Mouse (Mus musculus) T-helper 17 cell (primary cell): Measurements from ENCODE around the gene Mospd3.

Experiments
- in situ Hi-C, 2 experiments: fragments of 300-600 bp; cut with MboI, MseI; formaldehyde crosslinking; loops; 1 replicate in 1 of 2; 2 replicates in 1 of 2; pipeline ENCODE4 v1.15.1; 2025; ENCODE audit warnings: high pct_unique_total_duplicates in 2 of 2

Mospd3 gene

DNA sequence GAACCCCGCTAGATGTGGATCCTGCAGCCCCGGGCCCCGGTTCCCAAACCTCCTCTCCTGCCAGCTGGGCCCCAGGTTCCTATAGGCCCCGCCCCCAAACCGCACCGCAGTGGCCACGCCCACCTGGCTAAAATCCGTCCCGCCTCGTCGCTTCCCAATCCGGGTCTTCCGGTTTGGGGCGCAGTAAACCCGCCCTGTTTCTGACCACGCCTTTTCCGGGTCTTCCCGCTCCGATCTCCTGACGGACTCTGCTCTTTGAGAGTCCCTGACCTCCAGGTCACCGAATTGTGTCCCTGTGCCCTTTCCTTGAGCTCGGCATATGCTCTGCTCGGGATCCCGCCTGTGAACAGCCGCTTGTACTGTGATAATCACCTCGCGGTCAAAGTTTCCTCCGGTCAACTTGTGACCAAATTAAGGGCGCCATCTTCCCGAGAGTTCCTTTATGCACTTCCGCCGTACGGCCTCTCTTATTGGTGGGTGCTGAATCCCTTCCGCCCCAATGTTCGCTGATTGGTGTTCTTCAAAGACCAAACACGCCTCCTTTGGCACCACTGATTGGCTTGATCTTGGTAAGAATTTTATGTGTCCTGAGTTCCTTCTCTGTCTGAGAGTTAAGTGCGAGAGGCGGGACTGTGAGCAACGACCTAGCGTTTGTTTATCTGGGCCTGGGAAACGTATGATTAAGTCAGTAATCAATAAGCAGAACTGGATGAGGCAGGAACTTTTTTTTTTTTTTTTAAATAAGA is at the start of gene Mospd3:
Gene Mospd3 (minus strand): TSS at position 440 of the 746 bp plus-strand sequence.
- in situ Hi-C loops, result loop anchor here in 1 of 2 experiments (10.0 kb wide), 1 partner anchor 564 kb away; the partner anchor contains the start of gene Cops6

DNA sequence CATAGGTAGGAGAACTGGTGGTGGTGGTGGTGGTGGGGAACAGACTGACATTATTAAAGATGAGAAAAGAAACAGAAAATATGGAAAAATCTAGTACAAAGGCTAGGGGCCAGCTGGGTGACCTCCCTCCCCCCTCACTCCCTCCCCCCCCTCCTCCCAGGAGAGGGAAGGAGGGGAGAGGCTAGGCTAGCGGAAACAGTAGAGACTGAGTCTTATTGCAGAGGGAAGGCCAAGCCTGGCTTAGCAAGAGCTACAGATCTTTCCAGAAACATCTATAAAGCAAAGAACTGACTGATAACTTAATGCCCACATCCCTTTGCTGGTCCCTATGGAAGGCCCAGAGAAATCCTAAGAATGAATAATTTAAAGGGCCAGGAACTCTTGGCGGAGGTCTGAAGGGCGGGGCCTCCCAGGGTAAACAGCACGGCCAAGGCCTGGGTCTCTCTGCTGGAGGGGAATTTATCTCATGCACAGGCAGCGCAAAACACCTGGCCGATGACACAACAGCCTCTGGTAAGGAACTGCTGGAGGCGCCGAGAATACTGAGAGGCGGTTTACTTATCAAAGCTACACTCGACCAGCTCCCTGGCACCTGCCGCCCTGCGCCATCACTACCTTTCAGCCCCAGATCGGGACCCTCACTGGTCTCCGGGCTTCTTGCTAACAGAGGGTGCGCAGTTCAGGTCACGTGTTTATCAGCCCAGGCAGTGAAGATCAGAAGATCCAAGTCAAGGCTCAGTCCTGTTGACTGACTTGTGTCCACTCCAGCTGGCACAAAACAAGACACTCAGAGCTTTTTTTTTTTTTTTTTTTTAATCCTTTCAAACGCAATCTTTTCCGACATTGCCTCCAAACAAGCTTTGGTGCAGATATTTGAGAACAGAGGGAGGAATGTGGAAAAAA is 49.1 kb upstream of the Mospd3 start:
- in situ Hi-C loops, result loop anchor here (5.0 kb wide), 2 partner anchors 107 to 112 kb away; no protein-coding TSS in a partner anchor

DNA sequence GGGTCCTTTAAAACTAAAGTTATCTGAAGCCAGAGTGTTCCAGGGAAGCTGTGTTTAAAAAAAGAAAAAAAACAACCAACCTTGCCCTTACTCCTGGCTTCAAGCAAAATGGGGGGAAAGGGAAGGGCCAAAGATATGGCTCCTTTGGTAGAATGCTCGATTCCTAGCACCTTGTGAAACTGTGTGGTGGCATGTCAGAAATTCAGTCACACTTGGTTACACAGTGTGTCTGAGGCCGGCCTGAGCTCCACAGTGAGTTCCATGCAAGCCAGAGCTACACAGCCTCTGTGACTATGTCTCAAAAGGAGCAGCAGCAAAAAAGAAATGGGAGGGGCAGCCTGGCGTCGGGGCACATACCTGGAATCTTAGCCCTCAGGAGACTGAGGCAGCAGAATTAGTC is 48.4 kb upstream of the Mospd3 start:
- in situ Hi-C loops, result no loop called here

DNA sequence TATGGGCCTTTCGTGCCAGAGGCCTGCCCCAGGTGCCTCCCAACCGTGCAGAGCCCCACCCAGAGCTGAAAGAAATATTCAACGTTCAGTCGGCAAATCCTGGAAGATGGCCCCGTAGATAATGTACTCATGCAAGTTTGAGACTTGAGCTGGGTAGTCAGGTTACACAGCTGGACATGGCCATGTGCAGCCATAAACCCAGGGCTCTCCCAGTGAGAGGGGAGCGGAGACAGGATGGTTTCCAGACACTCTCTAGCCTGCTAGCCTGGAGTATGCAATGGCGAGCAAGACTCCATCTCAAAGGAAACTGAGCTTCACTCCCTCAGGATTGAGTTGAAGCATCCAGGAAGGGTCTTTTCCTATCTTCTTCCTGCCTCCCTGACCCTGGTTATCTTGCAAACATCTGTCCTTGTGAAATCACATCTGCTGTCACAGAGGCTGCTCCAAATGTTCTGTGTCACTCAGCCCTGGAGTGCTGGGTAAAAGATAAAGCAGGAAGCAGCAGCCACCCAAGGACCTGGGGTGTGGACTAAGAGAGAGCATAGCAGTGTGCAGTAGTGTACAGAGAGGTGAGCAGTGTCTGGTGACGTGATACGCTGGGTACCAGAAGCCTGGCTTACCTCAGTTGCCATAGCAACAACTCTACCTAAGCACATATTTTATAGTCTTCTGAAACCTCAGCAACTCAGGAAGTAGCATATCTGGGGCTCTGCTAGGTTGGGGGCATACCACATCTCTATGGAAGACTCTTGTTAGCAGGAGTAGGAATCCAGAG is 47.2 kb upstream of the Mospd3 start:
- in situ Hi-C loops, result no loop called here

DNA sequence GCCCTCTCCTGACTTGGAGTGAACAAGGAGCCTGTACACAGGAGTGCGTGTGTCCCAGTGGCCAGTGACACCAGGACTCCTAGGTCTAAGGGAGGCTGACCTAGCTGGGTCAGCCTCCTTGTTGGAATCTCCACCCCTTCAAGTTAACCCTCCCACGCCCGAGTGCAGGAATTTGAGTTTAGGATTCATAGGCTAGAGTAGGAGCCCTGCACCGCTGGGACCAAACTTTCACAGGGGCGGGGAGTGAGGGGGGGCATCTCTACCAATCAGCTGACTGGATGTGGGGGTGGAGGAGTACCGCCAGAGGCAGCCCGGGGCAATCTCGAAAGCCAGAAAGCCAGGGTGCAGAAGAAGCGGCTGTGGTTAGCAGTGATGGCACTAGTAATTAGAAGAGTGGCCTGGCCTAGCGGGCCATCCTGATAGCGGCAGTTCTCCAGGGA is 44.8 kb upstream of the Mospd3 start, which contains the start of gene Irs3:
Gene Irs3 (minus strand): TSS at position 63 of the 440 bp plus-strand sequence.
- in situ Hi-C loops, result no loop called here

DNA sequence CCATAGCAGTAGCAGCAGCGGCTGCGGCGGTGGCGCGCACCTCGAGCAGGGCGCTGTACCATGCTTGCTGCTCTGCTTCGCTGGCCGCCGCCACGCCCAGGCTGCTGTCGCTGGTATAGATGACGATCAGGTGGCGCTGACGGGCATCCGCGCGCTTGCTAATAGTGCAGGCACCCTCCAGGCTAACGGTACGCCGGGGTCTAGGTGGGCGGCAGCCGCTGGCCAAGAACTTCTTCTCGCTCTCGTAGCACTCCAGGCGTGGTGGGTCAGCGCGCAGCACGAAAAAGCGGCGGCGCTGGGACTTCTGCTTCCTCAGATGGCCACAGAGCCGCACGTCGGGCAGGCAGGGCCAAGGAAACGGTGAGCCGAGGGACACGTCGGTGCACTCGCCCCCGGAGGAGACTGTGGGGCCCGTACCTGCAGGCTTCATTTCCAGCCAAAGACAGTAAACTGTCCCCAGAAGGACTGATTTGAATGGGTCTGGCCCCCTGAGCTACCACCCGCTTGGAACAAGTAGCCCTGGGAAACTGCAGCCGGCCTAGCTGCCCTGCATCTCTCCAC is 44.3 kb upstream of the Mospd3 start:
- in situ Hi-C loops, result no loop called here

DNA sequence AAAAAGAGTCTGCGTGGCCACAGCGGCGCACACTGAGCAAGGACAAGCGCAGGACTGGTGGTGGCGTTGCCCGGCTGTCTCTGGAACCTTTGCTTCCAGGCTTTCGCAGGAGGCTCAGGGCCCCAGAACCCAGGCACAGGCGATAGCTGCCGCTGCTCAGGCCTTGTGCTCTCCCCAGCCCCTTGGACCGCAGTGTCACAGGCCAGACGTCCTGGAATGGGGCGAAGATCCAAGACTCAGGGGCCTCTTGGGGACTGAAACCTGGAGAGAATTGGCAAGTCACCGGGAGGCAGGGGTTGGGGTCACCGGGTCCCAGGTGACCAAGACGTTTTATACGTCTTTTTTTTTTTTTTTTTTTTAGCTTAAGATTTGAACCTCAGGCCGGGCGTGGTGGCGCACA is 43.6 kb upstream of the Mospd3 start:
- in situ Hi-C loops, result no loop called here

DNA sequence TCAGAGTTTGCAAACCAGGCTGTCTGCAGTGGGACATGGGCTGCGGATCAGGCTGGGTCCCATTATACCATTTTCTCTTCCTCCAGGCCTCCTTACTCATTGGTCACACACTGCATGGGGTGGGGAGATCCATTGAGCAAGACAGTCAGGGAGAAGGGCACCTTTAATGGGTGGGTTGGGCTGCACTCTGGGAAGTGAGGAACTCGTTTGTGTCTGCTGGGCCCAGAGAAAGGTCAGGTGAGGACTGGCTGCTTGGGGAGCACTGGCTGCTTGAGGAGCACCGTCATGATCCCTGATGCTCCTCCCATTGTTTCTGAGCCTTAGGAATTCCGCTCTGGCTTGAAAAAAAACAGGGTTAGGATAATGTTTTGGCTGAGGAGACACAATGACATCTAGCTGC is 42.0 kb upstream of the Mospd3 start:
- in situ Hi-C loops, result no loop called here

DNA sequence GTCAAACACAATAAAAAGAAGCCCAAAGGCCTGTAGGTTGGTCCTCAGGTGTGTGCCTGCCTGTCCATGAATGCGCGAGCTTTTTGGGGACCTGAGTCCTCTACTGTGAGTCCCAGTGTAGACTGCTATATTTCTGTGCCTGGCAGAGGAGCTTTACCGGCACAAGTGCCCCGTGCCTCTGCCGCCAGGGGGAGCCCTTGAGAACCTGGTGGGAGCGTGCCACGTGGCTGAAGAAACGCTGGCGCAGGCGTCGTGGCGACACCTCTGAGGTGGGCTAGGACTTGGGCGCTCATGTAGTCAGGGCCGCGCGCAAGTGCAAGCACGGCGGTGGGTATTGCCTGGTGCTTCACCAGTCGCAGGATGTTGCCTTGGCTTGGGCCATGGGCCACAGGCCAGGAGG is 40.2 kb upstream of the Mospd3 start, which contains the start of gene Sap25:
Gene Sap25 (plus strand): TSS at position 281 of the 400 bp plus-strand sequence.
- in situ Hi-C loops, result no loop called here

DNA sequence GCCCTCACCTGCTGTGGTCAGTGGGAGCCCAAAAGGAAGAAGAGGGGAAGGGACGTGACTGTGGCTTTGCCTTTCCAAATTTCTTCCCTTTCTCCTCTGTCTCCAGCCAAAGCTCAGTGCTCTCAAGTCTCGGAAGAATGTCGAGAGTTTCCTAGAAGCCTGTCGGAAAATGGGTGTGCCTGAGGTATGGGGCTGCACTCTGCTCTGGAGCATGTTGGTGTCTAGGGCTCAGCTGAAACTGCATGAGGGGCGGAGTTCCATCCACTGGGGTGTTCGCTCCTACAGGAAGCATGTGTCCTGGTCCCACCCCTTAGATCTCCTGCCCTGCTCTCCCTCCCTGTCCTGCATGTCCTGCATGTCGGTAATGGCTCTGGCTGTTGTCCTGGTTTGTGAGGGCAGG is 38.6 kb upstream of the Mospd3 start:
- in situ Hi-C loops, result no loop called here

DNA sequence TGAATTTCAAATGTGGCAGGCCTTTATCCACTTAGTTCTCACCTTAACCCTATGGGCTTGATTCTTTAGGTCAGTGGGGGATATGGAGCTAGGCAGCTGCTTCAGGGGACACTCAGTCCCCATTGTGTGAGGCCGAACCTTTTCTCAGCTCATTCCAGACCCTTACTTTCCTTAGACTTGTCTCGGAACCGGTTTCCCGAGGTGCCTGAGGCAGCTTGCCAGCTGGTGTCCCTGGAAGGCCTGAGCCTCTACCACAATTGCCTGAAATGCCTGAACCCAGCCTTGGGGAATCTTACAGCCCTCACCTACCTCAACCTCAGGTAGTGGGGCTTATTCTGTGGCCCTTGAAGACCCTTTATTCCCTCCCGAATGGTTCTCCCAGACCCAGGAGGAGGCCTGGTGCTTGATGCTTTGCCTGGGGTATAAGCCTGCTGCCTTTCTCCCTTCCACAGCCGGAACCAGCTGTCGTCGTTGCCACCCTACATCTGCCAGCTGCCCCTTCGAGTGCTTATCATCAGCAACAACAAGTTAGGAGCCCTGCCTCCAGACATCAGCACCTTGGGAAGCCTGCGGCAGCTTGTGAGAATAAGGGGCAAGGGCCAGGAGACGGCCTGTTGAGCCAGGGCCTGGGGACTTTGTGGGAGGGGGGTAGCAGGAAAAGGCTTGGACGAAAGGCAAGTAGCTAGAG is 32.7 kb upstream of the Mospd3 start:
- in situ Hi-C loops, result no loop called here

DNA sequence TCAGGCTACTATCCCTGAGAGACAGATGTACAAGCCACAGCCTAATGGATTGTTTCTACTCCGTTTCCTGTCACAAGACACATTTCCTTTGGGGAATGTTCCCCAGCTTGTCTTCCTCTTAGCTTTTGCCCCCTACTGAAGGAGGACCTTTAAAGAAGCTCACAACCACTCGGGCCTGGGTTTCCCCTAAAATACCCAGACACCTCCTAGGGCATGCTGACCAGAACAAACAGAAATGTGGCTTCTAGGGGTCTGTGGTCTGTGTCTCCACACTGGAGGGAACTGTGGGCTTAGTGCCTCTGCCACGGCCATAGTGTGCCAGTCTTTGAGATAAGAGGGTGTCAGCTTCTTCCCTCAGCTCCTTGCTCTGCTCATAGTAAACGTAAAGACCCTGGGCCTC is 30.7 kb upstream of the Mospd3 start:
- in situ Hi-C loops, result no loop called here

DNA sequence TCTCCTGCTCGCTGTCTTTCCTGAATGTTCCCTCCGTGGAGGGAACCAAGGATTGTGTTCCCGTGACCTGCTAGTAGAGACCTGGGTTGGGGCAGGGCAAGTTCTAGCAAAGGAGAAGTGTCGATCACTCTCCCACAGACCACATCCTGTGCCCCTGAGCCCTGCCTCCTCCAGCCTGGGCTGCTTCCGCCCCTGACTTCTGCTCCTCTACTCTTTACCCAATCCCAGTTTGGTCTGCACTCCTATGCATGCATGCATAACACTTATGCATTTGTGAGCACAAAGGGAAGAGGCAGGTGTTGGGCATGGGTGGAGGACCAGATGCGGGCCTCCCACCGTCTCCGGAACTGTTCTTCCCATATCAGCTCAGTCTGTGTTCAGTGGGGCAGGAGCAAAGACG is 30.3 kb upstream of the Mospd3 start:
- in situ Hi-C loops, result no loop called here

DNA sequence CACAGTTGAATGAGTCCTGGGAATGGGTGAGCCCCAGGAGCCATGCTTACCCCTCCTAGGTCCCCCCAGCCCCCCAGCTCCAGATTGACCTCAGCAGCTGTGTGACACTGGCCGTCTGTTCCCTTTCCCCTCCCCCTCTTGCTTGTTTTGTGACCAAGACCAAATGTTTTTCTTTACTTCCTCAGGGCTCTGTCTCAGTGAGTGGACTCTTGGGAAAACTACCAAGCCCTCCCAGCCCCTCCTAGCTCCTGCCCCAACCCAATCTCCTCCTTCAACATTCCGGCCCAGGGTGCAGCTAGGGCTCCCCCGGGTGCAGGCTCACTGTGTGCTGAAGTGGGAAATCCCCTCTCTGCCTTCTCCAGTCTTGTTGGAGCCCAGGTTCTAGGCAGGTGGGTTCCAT is 29.7 kb upstream of the Mospd3 start:
- in situ Hi-C loops, result no loop called here

DNA sequence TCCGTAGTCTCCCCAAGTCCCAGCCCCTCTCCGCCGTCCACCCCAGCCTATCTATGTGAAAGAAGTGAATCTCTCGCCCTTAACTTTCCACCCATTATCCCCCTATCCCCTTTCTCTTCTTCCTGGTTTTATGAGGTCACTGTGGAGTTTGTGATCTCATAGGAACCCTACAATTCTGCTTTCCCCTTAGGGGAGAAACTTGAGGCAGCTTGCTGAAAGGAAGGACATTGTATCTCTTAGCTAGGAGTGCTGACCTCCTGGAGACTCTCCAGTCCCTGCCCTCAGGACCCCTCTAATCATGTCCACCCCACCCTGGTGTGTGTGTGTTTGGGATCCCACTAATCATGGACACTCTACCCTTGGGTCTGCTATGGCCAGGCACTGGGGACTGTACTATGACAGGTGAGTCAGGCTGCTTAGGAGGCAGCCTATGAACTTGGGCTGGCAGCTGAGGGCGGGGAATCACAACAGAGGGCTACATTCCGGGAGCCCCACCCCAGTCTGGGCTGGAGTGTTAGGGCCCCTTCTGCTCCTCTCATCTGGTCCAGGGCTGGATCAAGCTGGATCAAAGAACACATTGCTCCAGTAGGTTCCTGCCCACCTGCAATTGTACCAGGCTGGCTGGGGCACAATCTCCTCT is 29.2 kb upstream of the Mospd3 start:
- in situ Hi-C loops, result no loop called here

DNA sequence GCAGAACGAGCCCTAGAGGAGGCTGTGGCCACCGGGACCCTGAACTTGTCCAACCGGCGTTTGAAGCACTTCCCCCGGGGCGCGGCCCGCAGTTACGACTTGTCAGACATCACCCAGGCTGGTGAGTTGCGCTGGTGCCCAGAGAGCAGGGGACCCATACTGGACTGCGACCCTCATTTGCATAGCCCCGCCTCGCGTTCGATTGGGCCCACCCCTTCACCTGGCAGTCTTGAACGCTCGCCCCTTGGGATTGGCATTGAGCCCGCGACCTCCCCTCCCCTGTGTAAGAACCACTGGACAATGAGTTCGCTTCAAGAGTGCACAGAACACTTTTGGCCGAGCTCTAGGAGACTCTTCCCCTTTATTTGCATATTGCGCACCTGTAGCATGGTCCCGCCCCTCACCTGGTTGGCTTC is 28.5 kb upstream of the Mospd3 start:
- in situ Hi-C loops, result no loop called here

DNA sequence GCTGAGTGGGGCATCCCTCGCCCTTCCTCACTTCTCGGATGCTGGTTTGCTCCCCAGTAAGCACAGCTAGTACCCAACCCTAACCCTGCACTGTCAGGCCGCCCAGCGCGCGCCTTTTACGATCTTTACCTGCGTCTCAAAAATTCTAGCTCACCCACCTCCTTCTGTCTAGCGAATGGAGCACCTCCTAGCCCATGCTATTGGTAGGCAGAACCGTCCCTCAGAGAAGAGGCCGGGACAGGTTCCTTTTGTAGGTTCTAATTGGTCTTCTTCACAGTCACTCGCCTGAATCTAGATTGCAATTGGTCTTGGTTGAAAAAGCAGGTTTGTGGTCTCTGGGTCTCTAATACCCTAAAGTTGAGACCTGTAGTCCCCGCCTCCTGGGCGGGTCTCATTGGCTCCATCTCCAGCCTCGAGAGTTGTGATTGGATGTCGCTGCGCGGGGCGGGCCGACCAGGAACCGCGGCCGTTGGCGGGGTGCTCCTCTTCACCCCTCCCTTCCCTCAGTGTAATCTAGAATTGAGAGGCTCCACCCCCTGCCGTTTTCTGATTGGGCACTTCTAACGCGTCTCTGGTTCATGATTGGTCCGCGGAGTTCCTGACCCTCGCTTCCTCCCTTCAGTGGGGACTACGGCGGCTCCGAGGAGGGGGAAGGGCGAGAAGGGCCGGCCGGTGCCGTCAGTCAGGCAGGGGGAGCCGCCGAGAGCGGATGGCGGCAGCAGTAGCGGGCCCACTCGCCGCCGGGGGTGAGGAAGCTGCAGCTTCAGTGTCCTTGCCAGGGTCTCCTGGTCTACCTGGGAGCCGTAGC is 27.8 kb upstream of the Mospd3 start, which contains the start of the genes Fbxo24, Lrch4 and Gm20605:
Gene Fbxo24 (minus strand): TSS at position 505 of the 808 bp plus-strand sequence.
Gene Lrch4 (plus strand): TSS at position 624 of the 808 bp plus-strand sequence.
Gene Gm20605 (plus strand): TSS at position 678 of the 808 bp plus-strand sequence.
- in situ Hi-C loops, result no loop called here

DNA sequence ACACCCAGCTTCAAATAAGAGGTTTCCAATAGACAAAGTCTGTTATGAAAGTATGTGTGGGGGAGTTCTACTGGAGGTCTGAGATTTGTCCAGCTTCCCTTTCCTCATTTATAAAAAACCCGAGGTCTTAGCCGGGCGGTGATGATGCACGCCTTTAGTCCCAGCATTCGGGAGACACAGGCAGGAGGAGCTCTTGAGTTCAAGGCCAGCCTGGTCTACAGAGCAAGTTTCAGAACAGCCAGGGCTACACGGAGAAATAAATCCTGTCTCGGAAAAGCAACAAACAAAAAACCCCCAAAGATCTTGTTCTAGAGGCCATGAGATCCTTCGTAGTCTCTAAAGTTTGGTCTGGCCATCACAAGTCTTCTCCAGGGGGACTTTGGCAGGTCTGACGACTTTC is 27.1 kb upstream of the Mospd3 start:
- in situ Hi-C loops, result no loop called here

DNA sequence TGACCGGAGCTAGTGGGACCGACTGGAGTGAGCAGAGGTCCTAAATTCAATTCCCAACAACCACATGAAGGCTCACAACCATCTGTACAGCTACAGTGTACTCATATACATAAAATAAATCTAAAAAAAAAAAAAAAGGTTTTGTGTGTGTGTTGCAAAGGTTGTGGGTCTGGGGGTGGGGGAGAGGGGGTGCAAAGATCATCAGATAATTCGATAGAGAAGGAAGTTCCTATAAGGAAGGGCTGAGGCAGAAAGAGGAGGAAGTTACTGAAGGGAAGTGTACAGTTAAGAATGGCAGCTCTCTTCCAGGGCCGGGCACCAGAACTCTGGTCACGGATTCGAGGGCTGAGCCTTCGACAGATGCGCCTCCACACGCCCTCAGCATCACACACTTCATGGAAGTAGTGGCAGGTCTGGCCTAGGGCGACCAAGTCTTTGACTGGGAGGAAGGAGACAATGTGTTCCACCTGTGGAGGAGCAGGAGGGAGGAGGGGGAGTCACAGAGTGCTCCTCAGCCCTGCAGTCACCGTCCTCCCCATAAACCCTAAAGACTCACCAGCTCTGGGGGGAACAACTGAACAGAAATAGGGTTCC is 23.2 kb upstream of the Mospd3 start:
- in situ Hi-C loops, result no loop called here
